Mouse (Mus musculus): ENCODE measurements around the gene Smpdl3a. TPM values are rescaled to one million over a fixed set of nuclear protein-coding genes. Genes with fewer than 3 reads are reported as not detected.

Smpdl3a gene
- total and polyA plus RNA-seq, 2 experiments from 2014 or later: 51.8 to 73.4 TPM

- no peaks in the 10 kb centered on the region for H3K9me3 ChIP-seq (replicated peaks; ENCODE audit: control insufficient read depth, low read length)
- WGBS: 37% methylated on average over 8 of the region's 8 CpGs
- H3K27me3 ChIP-seq (ENCODE audit: control insufficient read depth, insufficient read depth, low read length): no peaks in the 10 kb centered on the region
- H3K36me3 ChIP-seq (replicated peaks; ENCODE audit: control insufficient read depth, insufficient read depth, low read length): no peaks in the 10 kb centered on the region
- H3K4me2 ChIP-seq (ENCODE audit: low read depth, low read length): no peak overlapping the region
- TF ChIP-seq CTCF (IDR thresholded peaks at IDR 0.05; ENCODE audit: low read depth): peak; percentile 79
- no peak for TF ChIP-seq EP300 (IDR thresholded peaks at IDR 0.05; ENCODE audit: low read depth)
- no peak overlapping the region for H3K27ac ChIP-seq (ENCODE audit: low read depth)
- DNase-seq (ENCODE audit: low spot score) (peak; percentile 34), ATAC-seq (ENCODE audit: insufficient read depth, low read depth) (no peak)
- H3K4me1 ChIP-seq (ENCODE audit: control insufficient read depth, insufficient read depth): no peaks in the 10 kb centered on the region
- H3K9ac ChIP-seq (replicated peaks; ENCODE audit: low read depth, low read length): no peak overlapping the region
- no peak overlapping the region for H3K4me3 ChIP-seq (ENCODE audit: low read depth, low read length)
Measured at GRCm38 (mm10) chr10:57841638-57842509, 47.7 kb downstream of the Smpdl3a start.

DNA sequence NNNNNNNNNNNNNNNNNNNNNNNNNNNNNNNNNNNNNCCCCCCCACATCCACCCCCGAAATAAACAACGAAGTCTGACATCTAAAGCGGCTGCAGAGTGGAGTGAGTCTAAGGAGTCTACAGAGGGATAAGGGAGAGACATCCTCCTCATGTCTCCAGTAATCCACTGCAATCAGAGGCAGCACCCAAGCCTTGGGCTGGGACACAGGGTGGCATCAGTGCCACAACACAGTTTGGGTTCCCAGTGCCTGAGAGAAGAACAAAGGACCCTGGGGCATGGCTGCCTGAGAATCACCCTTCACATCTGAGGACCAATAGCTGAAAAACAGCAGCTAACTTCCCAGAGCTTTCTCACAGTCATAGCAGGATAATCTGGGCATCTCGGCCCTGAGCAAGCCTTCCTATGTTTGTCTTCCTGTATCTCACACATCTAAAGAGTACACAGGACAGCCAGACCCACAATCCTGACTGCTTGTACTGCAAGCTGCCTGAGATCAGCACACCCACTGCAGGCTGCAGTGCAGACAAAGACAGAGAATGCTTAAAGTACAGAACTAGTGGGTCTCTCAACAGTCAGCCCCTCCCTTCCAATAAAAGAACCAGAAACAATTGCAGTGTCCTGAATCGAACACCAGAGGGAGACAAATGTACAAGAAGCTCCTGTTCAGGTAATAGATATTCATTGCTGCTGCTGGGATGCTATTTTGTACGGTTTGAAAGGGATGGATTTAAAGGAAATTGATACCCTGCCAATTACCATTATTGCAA, 54.0 kb downstream of the Smpdl3a start:
- TF ChIP-seq CTCF (IDR thresholded peaks at IDR 0.05; ENCODE audit: low read depth): peak; percentile 67
- no peak for TF ChIP-seq EP300 (IDR thresholded peaks at IDR 0.05; ENCODE audit: low read depth)
- no peak overlapping the region for H3K4me3 ChIP-seq (ENCODE audit: low read depth, low read length)
- no peaks in the 10 kb centered on the region for H3K4me1 ChIP-seq (ENCODE audit: control insufficient read depth, insufficient read depth)
- no peak overlapping the region for H3K27ac ChIP-seq (ENCODE audit: low read depth)
- ATAC-seq (ENCODE audit: insufficient read depth, low read depth) (no peak), DNase-seq (ENCODE audit: low spot score) (peak; percentile 20)
- H3K36me3 ChIP-seq (replicated peaks; ENCODE audit: control insufficient read depth, insufficient read depth, low read length): no peaks in the 10 kb centered on the region
- no peaks in the 10 kb centered on the region for H3K9me3 ChIP-seq (replicated peaks; ENCODE audit: control insufficient read depth, low read length)
- no peaks in the 10 kb centered on the region for H3K27me3 ChIP-seq (ENCODE audit: control insufficient read depth, insufficient read depth, low read length)
- H3K9ac ChIP-seq (replicated peaks; ENCODE audit: low read depth, low read length): no peak overlapping the region
- WGBS: 57% methylated on average over 6 of the region's 6 CpGs
- H3K4me2 ChIP-seq (ENCODE audit: low read depth, low read length): no peak overlapping the region

Other genes starting within 250 kb of the Smpdl3a start
- gene Pkib, start 162.4 kb upstream of the Smpdl3a start, total RNA-seq (2014; rRNA removed; ENCODE audit: low replicate concordance): not detected in 2 replicates
- gene Pkib, start 162.4 kb upstream of the Smpdl3a start, polyA plus RNA-seq (2015; fragmentation: Nextera tagmentation; extraction: Ambion mirVana): 2.5 and 2.6 TPM in 2 replicates
- gene Fabp7, start 9.5 kb upstream of the Smpdl3a start, total RNA-seq (2014; rRNA removed; ENCODE audit: low replicate concordance): 7.9 and 9.8 TPM in 2 replicates
- 7.3 and 11.3 TPM in 2 replicates for gene Fabp7, start 9.5 kb upstream of the Smpdl3a start, polyA plus RNA-seq (2015; fragmentation: Nextera tagmentation; extraction: Ambion mirVana)